Mouse (Mus musculus): ENCODE measurements around the gene Tigit.

Tigit gene

DNA sequence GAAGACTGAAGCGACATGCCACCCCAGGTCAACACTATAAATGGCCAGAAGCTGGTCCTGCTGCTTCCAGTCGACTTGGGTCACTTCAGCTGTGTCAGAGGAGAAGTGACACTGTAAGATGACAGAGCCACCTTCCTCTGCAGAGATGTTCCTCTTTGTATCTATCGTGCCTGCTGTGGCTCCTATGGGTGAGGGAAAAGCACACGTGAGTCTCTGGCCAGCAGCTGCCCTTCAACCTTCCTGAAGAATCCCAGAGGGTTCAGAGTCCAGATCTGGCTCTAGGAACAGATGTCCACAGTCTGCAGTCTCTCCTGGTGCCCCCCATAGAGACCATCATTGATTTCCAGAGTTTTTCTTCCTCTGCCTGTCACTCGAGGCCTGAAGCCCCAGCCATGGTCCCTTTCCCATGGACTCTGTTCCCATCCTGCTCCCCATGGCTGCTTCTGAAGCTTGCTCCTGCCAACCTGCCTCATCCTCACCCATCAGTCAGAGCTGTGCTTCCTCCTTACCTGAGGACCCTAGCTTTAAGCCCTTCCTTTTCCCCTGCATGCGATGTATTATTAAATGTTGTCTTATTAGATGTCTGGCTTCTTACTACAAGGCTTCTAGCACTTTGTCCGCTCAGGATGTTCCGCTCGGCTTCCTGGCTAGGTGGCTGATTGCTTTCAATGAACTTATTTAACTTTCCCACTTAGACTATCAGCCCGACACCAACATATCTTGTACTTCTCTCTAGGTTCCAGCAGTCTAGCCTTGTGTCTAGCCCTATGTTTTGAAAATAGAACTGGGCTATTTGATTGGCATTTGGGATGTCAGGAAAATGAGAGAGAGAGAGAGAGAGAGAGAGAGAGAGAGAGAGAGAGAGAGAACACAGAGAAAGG is 1.6 kb downstream of the Tigit start:
- DNase-seq: no peak

DNA sequence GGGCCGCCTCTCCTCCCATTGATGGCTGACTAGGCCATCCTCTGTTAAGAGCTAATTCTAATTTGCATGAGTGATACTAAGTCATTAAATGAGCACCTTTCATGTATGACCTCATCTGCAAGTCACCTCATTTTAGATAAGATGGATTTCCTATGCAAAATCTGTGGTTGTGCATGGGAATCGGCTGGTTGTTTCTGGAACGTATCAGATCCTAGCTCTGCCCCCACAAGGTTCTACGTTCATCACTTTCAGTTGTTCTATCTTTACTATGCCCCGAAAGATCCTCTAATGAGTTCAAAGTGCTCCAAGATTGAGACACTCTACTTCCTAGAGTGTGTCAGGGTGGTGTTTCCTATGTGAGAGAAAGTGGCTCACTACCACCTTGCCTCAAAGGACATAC is 2.4 kb downstream of the Tigit start:
- no peak for DNase-seq

GRCm38 (mm10) chr16:43655183-43655787 is 8.7 kb downstream of the Tigit start:
- no peak for DNase-seq

- no peak for DNase-seq
Observed at GRCm38 (mm10) chr16:43654269-43654668, 9.7 kb downstream of the Tigit start.

DNA sequence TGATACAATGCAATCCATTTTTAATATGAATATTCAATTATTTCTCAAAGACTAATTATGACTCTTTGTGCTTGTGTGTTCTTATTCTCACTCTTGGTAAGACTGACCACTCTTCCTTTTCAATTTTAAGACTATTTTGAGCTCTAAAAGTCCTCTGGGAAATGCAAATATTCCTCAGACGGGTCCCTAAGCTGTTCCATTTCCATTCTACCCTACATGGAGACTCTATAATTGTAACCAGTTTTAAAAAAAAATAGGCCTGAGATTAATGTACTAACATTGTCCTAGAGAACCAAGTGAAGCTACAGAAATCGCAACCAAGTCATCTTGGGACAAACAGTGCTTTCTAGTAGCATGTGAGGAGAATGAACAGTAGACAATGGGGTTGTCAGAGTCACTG is 10.7 kb downstream of the Tigit start:
- DNase-seq: no peak

DNA sequence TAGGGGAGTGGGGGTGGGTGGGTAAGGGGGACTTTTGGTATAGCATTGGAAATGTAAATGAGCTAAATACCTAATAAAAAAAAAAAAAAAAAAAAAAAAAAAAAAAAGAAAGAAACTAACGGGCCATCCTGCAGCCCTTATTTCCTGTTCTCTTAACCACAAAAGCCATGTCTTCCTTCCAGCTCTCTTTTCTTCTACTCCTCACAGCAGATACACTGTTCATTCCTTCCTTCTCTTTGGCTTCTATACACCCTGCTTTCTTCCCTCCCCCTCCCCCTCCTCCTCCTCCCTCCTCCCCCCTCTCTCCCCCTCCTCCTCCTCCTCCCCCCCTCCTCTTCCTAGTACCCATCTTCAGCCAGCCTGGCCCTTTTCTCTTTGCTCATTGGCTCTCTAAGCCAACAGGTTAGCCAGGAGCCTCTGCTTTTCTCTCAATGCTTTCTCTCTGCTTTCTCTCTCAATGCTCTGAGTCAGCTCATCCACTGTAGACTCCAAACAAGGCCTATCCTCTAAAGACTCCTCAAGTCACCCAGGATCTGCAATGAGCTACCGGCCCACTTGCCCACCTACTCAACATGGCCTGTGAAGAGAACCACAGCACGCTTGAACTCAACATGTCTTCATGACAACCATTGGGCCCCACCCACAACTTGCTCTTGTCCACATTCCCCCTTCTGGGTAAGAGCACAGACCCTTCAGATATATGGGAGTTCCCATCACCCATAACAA is 13.4 kb downstream of the Tigit start:
- DNase-seq: no peak

DNA sequence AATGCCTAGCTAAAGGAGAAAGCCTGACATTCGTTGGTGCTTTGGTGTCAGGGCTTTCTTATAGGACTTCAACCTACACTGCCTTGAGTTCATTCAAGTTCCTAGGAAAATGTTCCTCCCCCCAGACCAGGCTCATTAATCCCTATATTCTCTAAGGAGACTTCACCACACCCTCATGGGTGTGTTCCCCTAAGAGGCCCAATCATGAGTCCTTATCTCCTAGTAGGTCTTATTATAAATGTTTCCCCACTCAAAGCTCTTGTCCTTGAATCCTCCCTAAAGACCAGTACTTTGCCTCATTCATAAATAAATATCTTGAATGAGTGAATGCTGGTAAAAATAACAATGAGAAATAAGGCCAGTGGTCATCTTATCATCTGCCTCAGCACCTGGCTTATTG is 16.3 kb downstream of the Tigit start:
- DNase-seq: no peak

DNA sequence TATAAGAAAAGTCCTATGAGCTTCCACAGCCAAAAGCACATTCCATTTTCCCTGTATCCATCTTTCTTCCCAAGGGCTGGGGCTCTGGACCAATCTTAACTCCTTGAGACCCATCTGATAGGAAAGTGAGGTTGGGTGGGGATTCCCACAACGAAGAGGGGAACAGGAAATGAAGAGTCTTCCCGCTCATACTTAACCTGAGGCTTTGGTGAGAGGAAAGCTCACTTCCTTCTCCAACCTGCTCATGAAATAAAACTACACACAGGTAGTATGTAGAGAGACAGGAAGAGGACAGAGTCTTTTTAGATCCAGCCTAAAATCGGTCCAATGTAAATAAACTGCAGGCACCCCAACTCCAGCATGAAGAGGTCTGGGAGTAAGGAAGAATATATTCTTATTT is 17.0 kb downstream of the Tigit start:
- DNase-seq: no peak

- DNase-seq: no peak
Observed at GRCm38 (mm10) chr16:43645879-43646278, 18.1 kb downstream of the Tigit start.

- no peak for DNase-seq
Observed at GRCm38 (mm10) chr16:43641230-43641629, 22.7 kb downstream of the Tigit start.

DNA sequence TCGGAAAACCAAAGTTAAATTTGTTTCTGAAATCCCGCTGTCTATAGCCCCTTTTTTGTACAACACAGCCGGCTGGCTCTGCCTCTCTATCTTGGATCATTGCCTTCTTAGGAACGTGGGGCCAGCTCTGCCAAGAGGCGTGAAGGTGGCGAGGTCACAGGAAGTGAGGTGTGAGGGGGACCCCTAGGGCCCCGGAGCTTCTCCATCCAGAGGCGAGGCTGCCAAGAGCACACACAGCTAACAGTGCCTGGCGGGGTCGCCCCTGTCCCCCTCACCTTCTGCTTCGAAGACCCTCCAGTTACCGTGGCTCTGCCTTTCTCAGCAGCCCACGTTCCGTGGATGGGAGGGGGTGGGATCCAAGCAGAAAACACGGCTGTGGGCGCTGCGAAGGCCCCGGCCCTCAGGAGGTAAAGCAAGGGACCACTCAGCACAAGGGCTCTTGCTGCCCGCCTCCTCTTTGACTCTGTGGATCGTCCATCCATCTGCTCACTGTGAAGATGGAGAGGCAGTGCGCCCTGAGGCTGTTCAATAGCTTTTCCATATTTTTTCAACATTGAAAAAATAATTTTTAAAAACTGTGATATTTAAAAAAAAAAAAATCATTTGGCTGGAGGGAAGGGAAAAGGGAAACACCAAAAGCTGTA is 25.4 kb downstream of the Tigit start:
- no peak for DNase-seq

DNA sequence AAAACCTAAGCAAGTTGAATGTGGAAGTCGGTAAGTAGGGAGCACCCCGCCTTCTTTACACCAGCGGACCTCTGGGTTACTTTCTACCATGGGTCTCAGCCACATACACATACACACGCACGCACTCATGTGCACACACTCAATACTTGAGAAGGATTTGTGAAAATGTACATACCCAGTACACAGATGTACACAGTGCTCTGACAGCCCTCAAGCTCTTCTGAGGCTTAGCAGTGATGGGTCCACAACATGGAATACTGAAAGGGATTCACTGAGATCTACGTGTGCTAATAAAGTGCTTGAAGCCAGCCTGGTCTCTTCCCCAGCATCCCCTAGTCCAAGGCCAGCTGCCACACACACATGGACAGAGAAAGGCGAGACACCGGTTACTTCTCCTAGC is 26.7 kb downstream of the Tigit start:
- DNase-seq: no peak

GRCm38 (mm10) chr16:43634037-43634436 is 29.9 kb downstream of the Tigit start:
- DNase-seq: no peak

DNA sequence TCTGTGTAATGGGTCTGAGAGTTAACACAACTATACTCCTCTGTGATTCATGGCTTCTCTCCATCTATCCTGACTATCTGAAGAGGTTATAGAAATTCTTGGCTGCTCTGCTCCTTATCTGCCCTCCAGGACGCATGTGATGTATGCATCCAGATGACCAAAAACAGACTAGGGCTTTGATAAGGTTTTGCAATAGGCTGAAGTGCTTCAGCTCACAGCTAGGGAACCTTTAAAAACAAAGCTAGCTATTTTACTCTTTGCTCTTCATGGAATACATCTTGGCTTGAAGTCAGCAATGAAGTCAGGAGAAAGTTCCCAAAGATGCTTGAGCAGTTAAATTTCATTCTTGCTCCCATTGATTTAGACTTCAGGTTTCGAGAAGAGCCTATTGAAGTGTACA is 32.2 kb downstream of the Tigit start:
- DNase-seq: no peak

DNA sequence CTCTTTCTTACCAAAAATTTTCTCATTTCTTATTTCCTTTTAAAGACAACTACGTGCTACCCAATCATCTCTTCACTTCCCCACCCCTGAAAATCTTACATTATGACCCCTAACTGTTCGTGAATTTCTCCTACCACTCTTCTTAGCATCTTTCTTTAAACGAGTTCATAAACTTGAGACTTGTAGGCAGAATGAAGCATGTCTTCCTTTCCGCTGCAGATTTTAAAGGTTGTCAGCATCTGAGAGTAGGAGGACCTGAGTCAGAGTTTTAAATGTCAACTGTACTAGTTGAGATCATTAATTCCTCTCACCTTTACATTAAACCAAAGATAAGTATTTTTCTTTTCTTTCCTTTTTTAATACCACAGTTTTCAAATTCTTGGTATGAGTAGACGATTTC is 35.3 kb downstream of the Tigit start:
- no peak for DNase-seq

GRCm38 (mm10) chr16:43625956-43626355 is 38.0 kb downstream of the Tigit start:
- DNase-seq: no peak

DNA sequence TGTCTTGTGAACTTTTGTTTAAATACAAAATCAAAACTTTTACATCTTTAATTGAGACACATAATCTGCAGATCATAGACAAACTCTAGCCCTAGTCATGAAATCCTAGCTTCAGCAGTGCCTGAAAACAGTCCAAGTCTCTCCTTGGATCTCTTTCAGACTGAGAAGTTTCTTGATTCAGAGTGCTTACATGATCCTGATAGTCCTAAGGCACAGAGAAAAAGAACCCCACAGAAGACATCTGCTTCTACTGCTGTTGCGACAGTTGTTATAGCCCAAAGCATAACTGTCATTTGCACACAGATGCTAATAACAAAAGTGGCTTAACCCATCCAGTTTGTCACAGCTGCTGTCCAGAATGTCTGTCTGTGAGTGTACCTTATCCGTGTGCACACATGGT is 38.7 kb downstream of the Tigit start:
- no peak for DNase-seq

DNA sequence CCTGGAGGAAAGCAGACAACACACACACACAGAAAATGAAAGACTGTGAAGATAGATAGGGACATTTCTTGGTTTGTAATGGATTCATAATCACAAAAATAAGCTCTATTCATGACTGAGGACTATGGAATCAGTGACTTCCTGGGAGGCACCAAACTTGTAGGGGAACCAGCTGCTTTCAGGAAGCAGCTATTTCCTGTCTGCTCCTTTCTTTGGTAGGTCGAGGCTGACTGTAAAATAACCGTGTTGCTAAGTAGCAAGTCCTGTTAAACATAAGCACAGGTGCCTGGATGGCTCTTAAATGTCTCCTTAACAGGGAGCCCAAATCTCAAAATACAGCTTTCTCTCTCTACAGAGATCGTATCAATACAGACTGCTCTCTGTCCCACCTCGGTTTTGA is 39.1 kb downstream of the Tigit start:
- peak; percentile 28 for DNase-seq

GRCm38 (mm10) chr16:43623315-43624000 is 40.5 kb downstream of the Tigit start:
- DNase-seq: no peak

GRCm38 (mm10) chr16:43620359-43620758 is 43.6 kb downstream of the Tigit start:
- DNase-seq: no peak

- DNase-seq: no peak
Observed at GRCm38 (mm10) chr16:43619277-43619676, 44.7 kb downstream of the Tigit start.

DNA sequence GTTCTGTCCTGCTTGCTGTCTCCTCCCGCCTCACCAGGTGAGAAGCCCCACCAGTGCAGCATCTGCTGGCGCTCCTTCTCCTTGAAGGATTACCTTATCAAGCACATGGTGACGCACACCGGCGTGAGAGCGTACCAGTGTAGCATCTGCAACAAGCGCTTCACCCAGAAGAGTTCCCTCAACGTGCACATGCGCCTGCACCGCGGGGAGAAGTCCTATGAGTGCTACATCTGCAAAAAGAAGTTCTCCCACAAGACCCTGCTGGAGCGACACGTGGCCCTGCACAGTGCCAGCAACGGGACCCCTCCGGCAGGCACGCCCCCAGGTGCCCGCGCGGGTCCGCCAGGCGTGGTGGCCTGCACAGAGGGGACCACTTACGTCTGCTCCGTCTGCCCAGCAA is 45.7 kb downstream of the Tigit start:
- DNase-seq: no peak

DNA sequence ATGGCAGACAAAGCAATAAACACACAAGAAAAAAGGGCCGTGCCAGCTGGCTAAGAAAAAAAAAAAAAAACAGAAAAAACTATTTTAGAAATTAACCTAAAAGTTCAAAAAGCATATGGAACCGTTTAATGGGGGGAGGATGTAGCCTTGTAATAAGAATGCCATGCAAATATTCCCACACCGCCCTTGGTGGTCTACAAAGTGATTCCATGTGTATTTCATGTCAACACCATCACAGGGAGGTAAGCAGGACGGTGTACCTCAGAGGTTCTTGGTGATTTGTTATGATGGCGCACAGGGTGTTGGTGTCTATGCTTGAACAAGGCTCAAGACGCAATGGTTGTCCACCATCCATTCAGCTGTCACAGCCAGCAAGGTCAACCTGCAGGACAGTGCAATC is 46.6 kb downstream of the Tigit start:
- DNase-seq: no peak
